Mouse (Mus musculus): ENCODE data around the gene Tubd1.

Gene Tubd1

GRCm38 (mm10) chr11:86583990-86584897 is 39.5 kb downstream of the Tubd1 start:
- DNase-seq (ENCODE audit: extremely low spot score, low spot score): no peak

GRCm38 (mm10) chr11:86584898-86585597 is 40.3 kb downstream of the Tubd1 start:
- DNase-seq (ENCODE audit: extremely low spot score, low spot score): no peak

- no peak for DNase-seq (ENCODE audit: extremely low spot score, low spot score)
Observed at GRCm38 (mm10) chr11:86585598-86585984, 40.8 kb downstream of the Tubd1 start.

- DNase-seq (ENCODE audit: extremely low spot score, low spot score): no peak
Observed at GRCm38 (mm10) chr11:86586177-86586867, 41.5 kb downstream of the Tubd1 start.

- no peak for DNase-seq (ENCODE audit: extremely low spot score, low spot score)
Observed at GRCm38 (mm10) chr11:86586868-86587792, 42.3 kb downstream of the Tubd1 start.

GRCm38 (mm10) chr11:86587830-86588229 is 43.0 kb downstream of the Tubd1 start:
- no peak for DNase-seq (ENCODE audit: extremely low spot score, low spot score)

GRCm38 (mm10) chr11:86588583-86589298 is 44.0 kb downstream of the Tubd1 start:
- DNase-seq (ENCODE audit: extremely low spot score, low spot score): no peak

- DNase-seq (ENCODE audit: extremely low spot score, low spot score): no peak
Observed at GRCm38 (mm10) chr11:86590066-86590465, 45.3 kb downstream of the Tubd1 start.

- DNase-seq (ENCODE audit: extremely low spot score, low spot score): no peak
Observed at GRCm38 (mm10) chr11:86590579-86590978, 45.8 kb downstream of the Tubd1 start.

- no peak for DNase-seq (ENCODE audit: extremely low spot score, low spot score)
Observed at GRCm38 (mm10) chr11:86591301-86591845, 46.6 kb downstream of the Tubd1 start.

- no peak for DNase-seq (ENCODE audit: extremely low spot score, low spot score)
Observed at GRCm38 (mm10) chr11:86591931-86592616, 47.3 kb downstream of the Tubd1 start.

GRCm38 (mm10) chr11:86592993-86593392 is 48.2 kb downstream of the Tubd1 start:
- DNase-seq (ENCODE audit: extremely low spot score, low spot score): no peak

GRCm38 (mm10) chr11:86593443-86593842 is 48.7 kb downstream of the Tubd1 start:
- DNase-seq (ENCODE audit: extremely low spot score, low spot score): no peak

GRCm38 (mm10) chr11:86594188-86594876 is 49.5 kb downstream of the Tubd1 start:
- no peak for DNase-seq (ENCODE audit: extremely low spot score, low spot score)

- no peak for DNase-seq (ENCODE audit: extremely low spot score, low spot score)
Observed at GRCm38 (mm10) chr11:86595366-86595765, 50.6 kb downstream of the Tubd1 start.

- no peak for DNase-seq (ENCODE audit: extremely low spot score, low spot score)
Observed at GRCm38 (mm10) chr11:86596187-86596960, 51.6 kb downstream of the Tubd1 start.

GRCm38 (mm10) chr11:86596976-86597375 is 52.2 kb downstream of the Tubd1 start:
- no peak for DNase-seq (ENCODE audit: extremely low spot score, low spot score)

- DNase-seq (ENCODE audit: extremely low spot score, low spot score): no peak
Observed at GRCm38 (mm10) chr11:86598154-86598553, 53.4 kb downstream of the Tubd1 start.

Measured in neural tube, embryonic 10.5 days (tissue).